Mouse (Mus musculus) CD4-positive, CD25-positive, alpha-beta regulatory T cell, adult 2 months (primary cell): ENCODE results near the gene Zbtb38.

ENCODE experiments used
- DNase-seq: peaks from one replicate; pipeline ENCODE4 v3.0.0-alpha.2; 2012; ENCODE audit warnings: low read depth, low spot score

Gene Zbtb38

DNA sequence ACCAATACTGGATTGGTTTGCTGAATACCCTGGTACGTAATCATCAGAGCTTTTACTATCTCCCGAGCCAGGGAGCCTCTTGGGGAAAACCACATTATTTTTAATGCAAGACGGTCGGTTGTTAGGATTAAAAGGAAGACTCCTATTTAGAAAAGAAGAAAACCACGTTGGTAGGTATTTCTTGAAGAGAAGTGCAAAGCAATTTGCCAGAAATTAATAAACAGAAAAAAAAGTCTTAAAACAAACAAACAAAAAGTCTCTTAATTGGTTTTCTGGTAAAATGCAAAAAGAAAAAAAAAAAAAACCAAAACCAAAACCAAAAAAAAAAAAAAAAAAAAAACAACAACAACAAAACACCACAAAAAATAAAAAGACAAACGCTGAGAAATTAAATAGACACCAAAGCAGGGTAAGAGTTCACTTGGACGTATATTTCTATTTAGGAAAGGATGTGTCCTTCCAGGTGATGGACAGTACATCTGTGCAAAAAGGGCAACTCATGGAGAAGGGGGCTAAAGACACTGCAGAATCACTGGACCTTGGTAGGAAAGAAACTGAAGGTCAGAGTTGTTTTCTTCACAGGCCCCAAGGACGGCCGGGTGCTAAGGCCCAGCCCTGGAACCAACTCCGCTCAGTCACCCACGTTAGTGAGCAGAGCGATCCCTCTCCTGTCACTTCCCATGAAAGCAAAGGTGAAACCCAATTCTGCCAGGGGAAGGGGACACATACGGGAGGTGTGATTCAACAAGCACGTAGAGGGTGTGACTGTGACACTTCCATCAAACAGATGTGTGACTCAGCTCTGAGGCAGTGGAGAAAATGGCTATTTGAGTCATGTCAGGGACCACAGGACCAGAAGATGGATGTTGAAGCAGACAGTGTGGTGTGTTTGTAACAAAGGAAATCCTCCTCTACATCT, 38.9 kb downstream of the Zbtb38 start:
- DNase-seq, result peak; percentile 41

DNA sequence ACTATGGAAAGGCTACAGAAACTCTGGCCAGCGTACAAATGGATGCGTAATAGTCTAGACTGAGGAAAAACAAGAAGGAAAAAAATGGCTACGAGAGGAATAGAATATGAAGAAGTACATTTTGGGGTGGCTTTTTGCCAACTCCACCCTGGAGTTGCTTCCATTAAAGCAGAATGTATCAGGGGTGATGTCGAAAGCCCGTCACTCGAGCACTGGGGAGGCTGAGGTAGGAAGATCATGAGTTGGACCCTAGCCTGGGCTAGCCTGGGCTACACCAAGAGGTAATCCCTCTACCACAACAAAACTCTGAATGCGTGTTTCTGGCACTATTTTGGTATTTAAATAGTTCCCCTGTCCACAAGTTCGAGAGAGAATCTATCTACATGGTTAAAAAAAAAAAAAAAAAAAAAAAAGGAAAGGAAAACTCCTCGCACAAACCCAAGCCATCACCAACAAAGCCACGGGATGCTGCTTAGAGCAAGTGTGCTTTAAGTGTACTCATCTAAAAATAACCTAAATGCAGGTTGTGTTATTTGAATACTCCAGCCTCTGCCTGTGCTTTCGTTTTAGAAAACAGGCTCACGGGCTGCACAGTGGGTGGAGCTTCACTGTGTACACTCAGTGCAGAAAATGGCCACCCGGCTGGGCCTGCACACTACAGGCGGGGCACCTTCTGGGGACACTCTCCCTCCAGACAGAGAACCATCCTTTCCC, 39.7 kb downstream of the Zbtb38 start:
- DNase-seq, result peak; percentile 83

DNA sequence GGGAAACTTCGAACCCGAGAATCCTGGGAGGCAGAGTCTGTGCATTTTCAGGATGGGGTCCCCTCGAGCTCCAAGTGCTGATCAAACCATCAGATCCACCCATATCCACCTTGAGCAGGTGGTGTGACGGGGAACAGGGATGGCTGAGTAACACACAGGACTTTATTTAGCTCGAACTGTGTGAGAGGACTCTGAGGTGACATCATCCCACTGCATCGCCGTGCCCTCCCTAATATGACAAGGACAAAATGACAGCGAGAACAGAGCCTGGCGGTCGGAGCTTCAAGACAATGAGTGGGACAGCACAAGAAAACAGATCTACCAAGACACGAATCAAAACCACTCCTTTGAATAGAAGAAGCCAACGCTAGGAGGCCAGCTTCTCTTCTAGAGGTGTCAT, 40.6 kb downstream of the Zbtb38 start:
- DNase-seq, result no peak

DNA sequence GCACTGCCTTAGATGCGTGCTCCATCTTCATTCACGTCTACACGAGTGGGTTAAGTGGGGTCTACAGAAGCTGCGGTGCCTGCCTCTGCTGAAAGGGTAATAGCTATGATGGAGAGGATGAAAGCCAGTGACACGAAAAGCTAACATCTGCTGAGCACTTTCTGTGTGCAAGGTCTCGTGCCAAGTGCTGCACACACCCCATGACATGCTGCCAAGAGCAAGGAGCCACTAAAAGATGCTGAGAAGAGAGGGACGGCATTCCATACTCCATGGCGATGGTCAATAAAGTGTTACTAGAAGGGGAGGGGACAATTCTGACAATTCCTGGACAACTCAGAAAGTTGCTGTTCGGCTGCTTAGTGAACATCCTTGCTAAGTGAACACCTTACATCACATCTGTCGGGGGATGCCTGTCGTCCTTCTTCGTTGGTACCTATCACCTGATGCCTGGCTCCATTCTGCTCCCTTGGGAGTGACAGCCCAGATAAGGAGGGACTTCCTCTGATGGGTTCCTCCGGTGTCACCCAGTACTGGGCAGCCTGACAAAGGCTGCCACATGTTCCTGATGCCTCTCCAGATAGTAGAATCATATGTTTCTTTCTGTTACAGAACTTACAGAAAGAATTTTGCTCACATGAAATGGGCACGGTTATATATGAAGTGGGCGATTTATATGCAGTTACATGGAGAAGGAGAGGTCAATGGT, 42.2 kb downstream of the Zbtb38 start:
- no peak for DNase-seq

DNA sequence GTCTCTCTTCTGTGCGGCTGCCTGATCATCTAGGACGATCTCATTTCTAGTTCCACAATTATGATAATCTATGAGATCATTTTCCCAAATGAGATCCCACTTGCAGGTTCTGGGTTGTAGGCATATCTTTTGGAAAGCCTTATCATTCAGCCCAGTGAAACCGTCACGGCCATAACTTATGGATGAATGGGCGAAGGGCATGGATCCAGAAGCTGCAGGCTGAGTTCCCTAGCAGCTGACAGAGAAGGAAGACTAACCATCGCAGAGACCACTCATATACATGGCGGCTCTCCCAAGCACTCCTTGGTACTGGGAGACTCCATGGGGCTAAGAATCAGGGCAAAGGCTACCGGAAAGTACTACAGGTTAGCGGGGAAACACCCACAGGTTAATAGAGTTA, 43.7 kb downstream of the Zbtb38 start:
- DNase-seq, result no peak

DNA sequence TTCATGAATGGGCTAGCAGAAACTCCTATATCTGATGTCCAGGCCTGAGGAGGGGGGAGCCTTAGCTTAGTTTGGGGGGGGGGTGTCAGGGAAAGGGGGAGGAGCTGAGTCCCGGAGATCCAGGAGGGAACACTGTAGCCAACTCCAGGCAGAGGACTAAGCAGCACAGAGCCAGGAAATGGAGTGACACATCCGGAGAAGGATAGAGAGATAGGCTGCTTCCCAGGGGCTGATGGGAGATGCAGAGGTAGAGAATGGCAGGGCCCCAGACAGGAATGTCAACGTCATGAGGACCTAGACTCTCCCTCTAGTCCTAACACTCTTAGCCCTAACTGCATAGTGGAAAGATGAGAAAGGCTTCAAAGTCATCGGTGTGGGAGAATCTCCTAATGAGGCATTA, 44.7 kb downstream of the Zbtb38 start:
- DNase-seq, result no peak

DNA sequence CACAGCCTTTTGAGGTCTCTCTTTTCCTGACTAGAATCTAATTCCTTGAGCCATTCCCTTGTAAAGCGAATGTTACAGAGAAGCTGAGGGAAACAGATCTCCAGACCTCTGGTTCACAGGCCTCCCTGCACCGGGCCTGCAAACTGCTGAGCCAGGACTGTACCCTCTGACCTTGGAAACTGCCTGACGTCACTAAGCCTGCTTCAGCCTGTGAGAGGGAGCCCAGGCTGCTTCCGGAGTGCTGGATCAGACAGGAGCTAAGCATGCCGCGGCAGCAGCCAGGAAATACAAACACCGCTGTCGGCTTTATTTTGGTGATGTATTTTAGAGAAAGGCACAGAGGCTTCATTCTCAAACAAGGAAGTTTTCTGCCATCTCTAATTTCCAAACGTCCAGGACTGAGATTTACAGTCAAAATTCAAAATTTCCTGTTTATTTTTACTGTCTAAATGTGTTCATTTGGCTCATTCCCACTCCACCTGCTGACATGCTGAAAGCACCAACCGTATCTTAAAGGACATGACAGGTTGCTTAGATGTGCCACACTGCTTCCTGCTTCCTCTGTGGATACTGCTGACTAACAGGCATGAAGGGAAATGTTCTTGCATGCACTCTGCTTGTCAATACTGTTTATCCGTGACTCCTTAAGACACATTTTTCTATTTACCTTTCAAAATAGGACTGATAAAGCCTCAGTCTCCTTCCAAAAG, 46.9 kb downstream of the Zbtb38 start:
- DNase-seq, result peak; percentile 86

DNA sequence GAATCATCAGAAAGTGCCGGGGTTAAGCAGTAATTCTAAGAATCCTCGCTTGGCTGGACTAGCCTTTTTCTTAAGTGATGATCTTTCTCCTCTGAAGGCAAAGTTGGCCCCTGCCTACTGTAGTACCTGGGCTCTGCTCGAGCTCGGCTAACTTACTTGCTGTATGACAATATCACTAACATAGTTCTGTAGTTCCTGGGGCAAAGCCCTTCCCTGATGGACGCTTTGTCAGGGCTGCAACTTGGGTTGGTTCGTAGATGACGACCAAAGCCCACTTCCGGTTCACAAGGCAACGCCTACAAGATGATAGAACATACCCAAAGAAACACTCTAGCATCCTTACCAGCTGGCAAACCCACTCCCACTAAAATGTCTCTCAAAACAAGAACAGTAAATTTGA, 47.7 kb downstream of the Zbtb38 start:
- DNase-seq, result peak; percentile 74

DNA sequence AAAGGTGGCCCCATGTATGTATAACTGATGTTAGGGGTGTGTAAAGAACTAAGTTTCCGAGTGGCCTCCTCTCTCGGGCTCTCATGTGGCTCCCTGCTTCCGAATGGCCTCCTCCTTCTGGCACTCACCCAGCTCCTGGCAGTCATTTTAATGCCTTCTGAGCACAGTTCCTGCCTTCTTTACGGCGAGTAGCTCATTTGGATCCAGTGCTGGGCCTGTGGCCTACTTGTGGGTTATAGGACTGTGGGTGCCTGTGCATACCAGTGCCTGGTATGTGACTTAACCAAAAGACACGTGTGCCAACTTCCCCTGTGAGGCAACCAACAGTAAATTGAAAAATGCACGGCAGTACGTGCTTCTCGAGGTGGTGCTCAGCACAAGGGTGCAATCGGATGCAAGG, 50.7 kb downstream of the Zbtb38 start:
- no peak for DNase-seq

DNA sequence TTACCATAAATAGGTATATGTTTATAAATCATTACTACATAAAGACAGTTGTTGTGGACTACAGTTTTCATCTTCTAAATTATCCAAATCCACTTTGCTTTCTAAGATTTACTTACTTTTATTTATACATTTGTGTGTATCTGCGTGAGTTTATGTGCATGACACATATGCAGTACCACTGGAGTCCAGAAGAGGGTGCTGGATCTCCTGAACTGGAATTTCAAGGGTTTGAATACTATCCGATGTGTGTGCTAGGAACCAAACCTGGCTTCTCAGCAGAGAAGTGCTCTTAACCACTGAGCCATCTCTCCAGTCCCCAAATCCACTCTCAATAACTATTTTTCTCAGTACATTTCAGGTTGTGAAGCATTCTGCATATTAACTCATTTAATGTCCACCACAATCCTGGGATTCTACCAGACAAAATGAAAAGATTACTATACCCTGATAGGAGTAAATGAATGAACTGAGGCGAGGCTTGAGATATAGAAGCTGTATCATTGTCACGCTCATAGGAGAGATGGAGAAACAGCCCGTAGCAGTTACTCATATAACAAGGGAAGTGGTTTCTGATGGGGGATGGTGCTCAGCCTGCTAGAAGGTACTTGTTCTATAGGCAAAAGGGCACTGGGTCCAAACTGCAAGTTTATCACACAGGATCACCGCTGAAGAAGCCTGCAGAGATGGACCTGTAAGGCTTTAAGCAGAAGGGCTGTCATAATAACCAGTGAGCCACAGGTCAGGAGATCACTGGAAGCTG, 53.2 kb downstream of the Zbtb38 start:
- peak; percentile 41 for DNase-seq

DNA sequence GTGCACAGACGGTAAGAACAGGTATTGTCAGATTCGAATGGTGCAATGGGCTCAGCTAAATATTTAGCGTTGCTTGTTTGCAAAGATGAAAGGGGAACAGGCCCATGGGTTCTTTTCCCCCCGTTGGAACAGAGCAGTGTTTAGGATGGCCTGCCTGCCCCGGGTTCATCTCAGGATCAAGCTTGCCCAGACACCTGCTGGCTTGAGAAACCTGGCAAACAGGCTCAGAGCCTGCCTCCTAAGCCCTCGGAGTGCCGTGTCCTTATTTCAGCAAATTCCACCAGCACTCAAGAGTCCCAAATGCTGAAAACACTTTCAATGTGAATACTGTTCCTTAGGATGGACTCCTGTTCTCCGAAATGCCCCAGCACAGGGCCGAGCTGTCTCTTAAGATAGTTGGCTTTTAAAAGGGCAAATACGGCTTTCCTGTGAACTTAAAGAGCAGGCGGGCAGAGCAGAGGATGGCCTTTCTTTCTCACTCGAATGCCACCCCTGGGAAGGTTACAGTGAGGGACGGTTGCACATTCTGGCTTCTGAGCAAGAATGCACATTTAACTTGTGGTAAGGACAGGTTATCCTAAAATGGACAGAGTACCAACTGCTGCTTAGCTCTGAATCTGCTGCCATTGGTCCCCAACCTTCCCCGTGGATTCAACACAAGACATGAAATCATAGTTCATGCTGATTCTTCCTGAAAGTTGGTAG, 55.7 kb downstream of the Zbtb38 start:
- no peak for DNase-seq

DNA sequence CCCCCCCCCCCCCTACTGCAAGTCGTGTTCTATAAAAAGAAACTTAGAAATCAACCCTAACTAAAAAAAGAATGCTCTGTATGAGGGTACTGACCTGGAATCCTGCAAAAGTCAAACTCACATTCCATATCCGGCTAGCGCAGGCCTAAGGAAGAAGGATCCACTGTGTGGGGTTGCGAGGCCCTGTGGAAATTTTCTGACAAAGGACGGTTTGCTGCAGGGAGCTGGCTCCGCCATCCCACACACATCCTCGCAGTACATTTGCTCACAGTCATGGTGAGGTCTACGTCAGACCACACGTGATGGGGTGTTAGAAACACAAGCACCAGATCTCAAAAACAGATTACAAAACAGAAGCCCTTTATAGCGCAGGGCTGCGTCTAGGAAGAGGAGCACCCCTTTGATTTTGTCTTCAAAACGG, 56.5 kb downstream of the Zbtb38 start:
- peak; percentile 91 for DNase-seq

DNA sequence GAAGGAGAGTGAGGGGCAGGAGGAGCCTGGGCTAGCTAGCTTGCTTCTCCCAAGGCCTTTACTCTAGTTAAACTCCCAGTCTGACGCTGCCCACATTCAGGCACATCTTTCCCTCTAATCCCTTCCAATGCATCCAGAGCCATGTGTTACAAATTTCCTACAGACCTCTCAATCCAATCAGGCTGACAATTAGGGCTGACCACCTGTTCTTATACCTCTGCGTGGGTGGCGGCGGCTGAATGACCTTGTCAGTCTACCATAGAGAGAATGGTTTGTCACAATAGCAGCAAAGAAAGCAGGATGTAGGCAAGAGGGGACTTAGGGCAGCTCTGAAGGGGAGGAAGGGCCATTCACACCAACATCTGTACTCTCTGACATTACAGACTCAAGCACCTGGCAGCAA, 62.2 kb downstream of the Zbtb38 start:
- DNase-seq, result no peak

DNA sequence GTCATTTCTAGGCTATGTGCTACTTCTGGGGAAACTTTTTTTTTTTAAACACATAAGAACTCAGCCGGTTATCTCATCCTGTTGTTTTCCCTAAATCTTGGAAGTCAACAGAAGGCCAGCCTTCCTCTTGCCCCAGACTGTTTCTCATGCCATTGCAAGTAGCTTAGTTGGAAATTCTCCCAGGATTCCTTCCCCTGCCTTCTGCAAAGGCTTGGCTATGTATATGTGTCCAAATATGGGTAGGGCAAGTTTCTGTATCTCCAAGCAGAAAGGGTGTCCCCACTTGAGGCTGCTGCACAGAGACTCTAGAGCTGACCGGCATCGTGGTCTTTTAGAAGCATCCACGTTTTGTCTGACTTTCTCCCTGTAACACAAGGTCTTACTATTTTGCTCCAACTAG, 63.6 kb downstream of the Zbtb38 start:
- DNase-seq, result no peak

DNA sequence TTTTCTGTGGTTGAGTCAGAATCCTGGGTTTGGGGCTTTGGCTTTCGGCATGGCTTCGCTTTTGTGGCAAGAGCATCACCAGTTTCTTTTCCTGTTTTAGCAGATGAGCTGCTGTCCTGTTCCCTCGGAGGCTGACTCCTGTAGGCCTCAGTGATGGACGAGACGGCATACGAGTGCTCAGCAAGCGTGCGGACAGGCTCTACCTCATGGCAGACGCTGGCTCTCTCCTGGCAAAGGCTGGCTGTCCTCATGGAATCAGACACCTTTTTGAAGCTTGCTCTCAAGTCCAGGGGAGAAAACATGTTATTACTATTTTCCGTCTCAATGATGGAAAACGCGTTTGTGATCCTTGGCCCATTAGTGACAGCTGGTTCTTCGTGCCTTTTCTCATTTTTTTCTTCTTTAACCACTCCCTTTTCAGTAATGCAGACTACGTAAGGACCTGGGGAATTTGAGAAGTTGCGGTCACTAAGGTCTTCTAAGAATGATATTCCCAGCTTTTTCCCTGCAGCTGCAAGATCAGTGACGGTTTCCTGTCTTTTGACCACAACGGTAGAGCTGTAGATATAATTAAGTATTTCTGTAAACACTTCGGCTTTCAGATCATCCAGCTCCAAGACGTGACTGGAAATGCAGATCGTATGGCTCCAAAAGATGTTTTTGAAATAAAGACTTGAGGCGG, 64.3 kb downstream of the Zbtb38 start:
- DNase-seq, result no peak

DNA sequence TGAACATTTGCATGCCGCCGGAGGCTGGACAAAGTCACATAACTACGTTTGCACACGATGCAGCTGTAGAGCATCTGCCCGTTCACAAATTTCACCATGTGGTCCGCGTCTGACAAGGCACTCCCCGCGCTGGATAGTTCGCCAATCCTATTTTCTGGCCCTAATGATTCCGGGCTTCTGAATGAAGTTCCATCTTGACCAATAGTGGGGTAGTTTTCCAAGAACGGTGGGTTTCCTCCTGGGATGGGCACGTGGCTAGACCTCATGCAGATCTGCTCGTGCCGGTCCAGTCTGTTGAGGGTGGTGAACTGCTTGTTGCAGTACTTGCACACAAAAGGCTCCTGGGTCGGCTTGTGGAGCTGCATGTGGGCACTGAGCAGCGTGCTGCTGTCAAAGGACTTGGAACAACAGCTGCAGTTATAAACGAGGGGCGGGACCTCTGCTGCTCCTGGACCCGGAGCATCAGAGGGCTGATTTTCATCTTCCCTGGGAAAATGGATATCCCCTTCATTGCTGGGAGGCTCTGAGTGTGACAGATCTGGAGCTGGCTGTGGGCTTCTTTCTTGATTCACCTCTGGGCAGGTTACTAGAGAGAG, 64.9 kb downstream of the Zbtb38 start:
- no peak for DNase-seq

DNA sequence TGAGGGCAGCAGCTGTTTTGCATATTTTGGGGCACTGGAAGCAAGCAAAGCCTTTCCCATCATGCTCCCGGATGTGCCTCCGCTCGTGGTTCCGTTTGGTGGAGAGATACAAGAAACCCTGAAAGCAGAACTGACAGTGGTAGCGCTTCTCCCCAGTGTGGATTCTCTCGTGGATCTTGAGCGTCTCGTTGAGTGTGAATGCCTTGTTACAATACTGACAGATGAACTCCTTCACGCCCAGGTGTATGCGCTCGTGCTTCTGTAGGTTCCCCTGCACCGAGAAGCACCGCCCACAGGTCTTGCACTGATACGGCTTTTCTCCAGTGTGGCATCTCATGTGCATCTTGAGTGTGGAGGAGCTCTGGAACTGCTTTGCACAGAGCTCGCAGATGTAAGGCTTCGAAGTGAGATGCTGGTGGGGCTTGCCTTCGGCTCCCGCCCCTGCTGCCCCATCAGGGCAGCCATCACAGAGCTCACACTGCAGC, 67.0 kb downstream of the Zbtb38 start:
- DNase-seq, result no peak

DNA sequence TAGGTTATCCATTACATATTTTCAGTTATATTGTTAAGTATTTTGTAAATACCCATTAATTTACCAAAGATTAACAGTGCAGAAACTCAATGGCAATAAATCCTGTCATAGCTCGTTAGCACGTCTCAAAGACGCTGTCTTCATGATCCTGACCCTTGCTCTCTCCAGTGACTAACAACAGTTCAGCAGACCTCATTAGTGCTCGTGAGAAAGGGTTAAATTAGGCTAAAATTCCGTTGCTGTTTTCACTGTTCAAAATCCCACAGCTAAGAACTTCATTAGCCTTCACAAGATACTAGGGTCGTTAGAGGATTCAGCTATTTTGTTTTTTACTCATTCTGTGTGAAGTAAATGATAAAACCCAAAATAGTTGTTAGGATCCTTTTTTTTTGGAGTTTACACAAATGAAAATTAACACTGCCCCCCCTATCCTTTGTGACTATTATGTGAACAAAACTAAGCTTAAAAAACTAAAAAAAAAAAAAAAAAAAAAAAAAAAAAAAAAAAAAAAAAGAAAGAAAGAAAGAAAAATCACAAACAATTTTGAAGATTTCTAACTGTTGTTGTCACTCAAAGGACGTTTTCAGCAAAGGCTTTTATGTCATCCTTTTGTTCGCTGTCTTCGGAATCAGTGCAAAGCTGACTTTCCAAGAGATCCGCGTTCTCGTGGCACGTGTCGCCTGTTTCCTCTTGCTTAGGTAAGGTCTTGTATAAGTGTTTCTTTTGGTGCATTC, 67.6 kb downstream of the Zbtb38 start:
- no peak for DNase-seq
